Mouse (Mus musculus) spleen, postnatal 14 days (tissue): ENCODE results near the gene Nwd1.
"Not testable (repeated sequence)": the region's sequence is repeated elsewhere in the genome, so short reads cannot be mapped to it uniquely, and the experiment has no call there.

ENCODE experiments used
- DNase-seq, 2 experiments: peaks; one replicate each; pipeline ENCODE4 v3.0.0; 2021 to 2022; ENCODE audit warnings: low spot score in 2 of 2

Nwd1 gene

DNA sequence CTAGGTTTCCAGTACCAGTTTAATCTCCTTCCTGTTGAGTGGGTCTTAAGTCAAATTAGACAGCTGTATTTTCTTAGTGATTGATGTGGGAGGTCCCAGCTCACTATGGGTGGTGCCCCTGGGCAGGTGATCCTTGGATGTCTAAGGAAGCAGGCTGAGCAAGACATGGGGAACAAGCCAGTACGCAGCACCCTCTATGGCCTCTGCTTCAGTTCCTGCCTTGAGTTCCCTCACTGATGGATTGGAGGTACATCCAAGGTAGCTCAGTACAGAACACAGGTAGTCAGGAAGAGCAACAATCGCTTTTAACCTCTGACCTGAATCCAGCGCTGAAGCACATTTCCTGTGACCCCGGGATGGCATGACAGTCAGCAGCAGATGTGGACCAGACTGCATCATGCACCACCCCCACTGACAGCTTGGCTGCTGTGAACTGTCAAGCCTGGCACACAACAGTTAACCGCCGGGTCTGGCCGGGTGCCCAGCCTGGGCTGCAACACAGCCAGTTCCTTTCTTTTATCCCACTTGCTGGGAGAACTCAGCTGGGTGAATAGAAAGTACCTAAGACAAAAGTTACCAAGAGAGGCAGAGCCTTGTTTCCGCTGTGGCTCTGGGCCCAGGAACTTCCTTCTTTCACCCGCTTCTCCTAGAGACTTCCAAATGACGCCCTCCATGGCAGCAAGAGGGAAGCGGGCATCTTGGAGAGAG, at the start of gene Nwd1:
Gene Nwd1 (plus strand): TSS at position 652 of the 708 bp plus-strand sequence.
- DNase-seq = no peak

DNA sequence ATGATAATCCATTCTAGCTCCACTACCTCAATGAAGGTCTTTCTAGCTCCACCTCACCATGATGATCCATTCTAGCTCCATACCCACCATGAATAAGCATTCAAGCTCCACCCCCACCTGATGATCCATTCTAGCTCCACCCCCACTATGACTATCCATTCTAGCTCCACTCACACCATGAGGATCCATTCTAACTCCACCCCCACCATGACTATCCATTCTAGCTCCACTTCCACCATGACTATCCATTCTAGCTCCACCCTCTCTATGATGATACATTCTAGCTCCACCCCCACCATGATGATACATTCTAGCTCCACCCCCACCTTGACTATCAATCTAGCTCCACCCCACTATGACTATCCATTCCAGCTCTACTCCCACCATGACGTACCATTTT, 3.6 kb upstream of the Nwd1 start:
- DNase-seq = no peak

DNA sequence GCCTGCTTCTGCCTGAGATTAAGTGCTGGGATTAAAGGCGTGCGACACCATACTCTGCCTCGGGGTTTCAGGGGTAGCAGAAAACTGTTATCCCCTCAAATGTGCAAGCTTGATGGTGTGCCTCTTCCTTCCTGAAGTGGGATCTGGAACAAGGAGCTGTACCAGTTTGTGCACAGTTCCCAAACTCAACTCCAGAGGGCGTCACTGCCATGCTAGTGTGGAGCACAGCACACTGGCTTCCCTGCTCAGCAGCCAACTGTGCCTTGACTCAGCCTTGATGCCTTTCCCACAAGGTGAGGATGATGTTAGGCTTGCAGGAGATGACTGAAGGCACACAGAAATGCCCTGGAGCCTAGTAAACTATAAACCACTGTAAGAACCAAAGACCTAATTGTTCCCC, 1.9 kb upstream of the Nwd1 start:
- DNase-seq = no peak

DNA sequence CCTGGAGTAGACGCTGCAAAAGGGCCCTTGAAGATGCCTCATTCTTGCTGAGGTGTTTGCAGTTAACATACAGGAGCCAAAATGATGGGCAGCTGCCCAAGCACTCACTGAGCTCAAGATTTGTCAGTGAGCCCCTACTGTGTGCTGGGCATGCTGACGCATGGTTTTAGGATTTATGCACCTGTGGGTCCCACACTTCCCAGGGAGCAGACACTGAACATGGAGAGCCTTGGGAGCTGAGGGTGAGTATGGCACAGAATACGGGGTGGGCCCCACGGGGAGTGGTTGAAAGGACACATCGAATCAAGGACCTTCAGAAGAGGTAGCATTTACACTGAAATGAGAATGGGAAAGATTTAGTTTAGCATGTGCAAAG, 245 bp downstream of the Nwd1 start:
- no peak for DNase-seq

DNA sequence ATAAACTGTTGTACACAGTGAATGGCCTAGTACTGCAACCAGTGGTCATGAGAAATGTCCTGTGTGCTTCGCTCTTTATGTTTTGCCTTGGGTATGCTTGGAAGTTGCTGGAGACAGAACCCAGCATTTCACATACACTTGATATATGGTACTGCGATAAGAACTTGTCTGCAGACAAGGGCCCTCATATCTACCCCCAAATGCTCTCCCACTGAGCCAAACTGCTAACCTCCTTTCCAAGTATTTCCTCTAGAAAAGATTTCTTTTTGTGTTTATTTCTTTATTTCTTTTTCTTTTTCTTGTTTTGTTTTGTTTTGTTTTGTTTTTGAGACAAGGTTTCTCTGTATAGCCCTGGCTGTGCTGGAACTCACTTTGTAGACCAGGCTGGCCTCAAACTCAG, 4.2 kb downstream of the Nwd1 start:
- DNase-seq = no peak

DNA sequence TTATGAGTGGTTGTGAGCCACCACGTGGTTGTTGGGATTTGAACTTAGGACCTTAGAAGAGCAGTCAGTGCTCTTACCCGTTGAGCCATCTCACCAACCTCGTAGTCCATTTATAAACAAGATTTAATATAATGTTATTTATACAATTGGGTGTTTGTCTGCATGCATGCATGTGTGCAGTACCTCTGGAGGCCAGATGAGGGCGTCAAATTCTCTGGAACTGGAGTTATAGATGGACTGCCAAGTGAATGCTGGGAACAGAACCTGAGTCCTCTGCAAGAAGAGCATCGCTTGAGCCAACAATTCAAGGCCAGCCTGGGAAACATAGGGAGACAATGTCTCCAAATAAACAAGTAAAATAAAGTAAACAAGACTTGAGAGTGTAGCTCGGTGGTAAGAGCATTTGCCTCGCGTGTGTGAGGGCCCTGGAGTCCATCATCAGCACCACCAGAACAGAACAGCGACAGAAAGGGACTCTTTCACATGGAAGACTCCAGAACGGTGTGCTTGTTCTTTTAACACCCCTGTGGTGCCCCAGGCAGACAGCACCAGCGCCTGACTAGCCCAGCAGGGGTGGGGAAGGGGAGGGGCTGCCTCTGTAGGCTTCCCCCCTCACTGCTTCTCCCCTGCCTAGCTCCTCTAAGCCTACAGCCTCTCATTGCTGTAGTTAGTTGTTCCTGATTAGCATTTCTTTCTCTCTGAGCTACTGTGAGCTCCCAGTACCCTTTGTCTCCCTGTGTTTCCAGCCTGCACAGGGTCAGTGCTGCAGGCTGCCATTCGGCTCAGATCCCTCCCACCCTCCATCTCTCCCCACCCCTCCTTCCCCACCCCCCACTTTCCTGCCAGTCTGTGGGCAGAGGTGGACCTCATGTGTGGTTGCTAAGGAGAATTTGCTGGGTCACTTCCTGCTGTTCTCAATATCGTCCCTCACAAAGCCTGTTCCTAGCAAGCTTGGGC, 8.3 kb downstream of the Nwd1 start:
- no peak for DNase-seq

DNA sequence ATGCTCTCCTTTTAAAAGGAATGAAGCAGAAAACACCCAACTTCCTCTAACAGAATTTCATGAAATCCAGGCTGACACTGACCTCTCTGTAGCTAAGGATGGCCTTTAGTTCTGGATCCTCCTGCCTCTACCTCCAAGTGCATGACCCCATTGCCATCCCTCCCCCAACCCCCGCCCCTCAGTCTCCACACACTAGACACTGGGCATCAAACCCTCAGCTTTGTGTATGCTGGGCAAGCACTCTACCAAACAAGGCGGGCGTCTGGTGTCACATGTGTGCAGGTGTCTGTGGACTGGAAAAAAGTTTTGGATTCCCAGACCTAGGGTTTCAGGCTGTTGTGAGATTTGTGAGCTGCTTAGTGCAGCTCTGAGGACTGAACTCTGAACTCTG, 9.0 kb downstream of the Nwd1 start:
- no peak for DNase-seq

DNA sequence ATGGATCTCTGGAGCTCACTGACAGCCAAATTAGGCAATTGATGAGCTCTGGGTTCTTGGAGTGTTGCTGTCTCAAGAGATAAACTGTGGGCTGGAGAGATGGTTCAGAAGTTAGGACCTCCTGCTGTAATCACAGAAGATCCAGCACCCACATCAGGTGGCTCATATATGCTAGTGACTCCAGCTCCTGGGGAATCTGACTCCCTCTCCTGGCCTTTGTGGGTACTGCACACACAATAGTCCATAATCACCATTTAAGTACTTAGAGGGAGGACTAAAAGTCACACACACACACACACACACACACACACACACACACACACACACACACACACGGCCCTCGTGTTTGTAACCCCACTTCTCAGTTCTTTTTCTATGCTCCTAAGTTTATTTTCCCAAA, 13.5 kb downstream of the Nwd1 start:
- DNase-seq = no peak

DNA sequence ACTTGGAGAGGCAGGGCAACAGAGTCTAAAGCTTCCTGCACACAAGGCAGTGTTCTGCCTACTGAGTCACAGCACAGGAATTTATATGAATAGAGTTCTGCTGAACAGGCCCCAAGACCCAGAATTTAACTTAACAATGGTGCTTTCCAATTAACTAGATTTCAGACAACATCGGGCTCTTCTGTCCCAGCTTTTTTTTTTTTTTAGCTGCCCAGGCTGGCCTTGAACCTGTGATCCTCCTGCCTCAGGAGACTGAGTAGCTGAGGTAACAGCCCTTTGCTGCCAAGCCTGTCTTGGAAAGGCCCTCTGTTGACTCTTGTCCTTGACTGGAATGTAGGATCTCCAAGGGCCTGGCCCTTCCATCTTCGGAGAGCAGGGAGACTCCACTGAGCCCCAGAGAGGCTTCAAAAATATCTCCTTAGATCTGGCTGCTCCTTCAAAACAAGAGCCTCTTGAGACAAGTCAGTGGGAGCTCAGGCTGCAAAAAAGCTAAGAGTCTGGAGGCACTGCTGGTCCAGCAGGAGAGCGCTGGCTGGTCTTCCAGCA, 17.7 kb downstream of the Nwd1 start:
- DNase-seq = no peak

DNA sequence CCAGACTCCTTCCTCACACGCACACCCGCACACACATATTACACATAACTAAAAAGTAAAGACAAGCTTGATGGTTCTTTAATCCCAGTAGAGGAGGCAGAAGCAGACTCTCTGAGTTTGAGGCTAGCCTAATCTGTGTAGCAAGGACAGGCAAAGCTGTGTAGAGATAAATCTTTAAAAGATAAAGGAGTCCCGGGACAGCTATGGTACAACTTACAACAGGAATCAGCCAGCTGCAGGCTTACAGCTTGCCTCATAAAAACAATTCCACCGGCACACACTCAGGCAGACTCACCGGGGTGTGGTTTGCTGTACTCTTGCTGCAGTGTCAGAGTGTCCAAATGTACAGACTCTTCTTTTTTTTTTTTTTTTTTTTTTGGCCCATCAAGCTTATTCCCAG, 18.2 kb downstream of the Nwd1 start:
- no peak for DNase-seq

DNA sequence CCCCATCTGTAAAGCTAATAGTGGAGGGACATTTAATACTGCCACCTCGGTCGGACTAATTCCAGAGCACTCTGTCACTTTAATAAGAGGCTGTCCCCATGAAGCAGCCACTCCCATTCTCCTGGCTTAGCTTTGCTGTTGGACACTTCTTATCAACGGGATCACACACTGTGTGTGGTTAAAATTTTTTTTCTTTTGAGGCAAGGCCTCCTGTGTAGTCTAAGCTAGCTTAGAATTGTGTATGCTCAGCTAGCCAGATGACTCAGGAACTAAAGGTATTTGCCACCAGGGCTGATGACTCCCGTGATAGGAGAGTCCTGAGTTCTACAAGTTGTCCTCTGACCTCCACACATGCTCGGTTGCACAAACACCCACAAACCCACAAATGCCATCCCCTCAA, 18.9 kb downstream of the Nwd1 start:
- DNase-seq = no peak

DNA sequence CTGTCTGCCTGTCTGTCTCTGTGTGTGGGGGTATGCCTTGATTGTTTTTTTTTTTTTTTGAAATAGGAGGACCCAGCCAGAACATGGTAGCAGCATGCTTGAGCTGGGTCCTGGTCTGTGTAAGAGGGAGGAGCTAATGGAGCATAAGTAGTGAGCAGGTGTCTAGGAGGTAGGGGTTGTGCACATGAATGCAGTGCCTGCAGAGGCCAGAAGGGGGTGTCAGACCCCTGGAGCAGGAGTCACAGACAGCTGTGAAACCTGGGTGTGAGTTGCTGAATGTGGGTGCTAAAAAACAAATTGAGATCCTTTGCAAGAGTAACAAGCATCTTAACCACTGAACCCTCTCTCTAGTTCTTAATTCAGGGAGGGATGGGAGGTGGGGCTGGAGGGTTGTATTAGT, 22.4 kb downstream of the Nwd1 start:
- DNase-seq = no peak

DNA sequence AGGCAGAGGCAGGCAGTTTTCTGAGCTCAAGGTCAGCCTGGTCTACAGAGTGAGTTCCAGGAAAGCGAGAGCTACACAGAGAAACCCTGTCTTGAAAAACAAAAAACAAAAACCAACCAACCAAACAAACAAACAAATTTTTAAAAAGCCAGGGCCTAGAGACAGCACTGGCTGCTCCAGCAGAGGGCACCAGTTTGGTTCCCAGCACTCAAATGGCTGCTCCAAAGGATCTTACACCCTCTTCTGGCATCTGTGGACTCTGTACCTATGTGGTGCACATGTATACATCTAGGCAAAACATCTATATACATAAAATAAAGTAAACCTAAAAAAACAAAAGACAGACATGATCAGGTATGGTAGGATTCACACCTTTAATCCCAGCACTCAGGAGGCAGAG, 26.3 kb downstream of the Nwd1 start:
- DNase-seq = no peak

DNA sequence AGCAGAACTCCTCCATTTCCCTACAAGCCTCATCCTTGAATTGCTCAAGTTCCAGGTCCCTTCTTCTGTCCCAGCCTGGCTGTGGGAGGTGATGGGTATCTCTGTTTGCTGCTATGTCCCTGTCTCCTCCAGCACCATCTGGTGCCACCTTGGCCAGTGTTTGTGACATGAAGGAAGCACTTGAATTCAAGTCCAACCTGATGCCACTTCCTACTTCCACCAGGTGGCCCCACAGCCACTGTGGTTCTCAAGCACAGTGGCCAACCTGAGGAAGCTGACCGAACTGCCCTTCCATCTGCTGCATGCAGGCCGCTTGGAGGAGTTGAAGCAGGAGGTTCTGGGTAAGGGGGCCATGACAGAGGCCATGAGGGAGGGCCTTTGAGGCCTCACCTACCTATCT, 27.7 kb downstream of the Nwd1 start:
- no peak for DNase-seq

DNA sequence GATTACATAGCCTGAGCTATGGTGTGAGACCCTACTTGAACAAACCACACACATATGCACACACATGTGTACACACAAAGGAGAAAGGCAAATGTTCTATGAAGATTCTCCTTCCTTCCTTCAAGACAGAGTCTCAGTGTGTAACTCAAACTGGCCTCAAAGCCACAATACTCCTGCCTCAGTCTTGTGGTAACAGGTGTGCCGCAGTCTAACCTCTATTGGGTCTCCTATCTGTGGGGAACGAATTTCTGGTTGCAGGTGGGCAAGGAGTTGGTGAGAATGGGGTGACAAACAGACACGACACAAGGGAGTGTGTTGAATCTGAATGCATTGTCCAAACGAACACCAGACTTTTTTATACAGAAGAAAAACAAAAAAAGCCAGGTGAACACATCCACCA, 29.9 kb downstream of the Nwd1 start:
- DNase-seq = no peak

DNA sequence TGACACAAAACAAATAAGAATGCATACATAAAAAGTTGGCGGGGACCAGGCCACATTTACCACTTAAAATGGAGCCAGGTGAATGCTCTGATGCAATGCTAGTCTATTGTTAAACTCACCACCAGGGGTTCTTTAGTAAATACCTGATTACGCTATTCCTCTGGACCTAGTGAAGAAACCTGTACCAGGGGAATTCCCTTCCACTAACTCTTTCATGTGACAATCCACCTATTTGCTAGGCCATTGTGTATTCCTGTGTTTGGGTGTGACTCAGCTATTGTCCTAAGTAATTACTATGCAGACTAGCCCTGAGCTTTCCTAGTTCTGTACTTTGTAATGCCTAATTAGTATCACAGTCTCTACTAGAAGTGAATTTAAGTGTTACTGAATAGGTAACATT, 30.3 kb downstream of the Nwd1 start:
- DNase-seq = not testable (repeated sequence)

DNA sequence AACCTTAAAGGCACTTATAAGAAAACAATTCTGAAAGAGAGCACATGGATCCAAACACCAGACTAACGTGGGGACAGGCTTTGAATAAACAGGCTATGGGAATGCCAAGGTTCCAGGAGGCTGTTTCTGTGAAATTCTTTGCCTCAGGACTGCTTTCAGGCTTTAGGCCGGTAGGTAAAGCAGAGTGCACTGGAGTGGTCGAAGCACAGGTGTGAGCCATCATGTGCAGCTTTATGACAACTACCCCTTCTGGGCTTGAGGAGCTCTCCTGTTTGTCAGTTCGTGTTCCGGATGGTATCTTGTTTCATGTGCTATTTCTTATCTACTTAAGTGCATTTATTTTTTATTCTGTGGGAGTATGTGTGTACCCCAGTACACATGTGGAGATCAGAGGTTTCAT, 30.8 kb downstream of the Nwd1 start:
- DNase-seq = no peak

DNA sequence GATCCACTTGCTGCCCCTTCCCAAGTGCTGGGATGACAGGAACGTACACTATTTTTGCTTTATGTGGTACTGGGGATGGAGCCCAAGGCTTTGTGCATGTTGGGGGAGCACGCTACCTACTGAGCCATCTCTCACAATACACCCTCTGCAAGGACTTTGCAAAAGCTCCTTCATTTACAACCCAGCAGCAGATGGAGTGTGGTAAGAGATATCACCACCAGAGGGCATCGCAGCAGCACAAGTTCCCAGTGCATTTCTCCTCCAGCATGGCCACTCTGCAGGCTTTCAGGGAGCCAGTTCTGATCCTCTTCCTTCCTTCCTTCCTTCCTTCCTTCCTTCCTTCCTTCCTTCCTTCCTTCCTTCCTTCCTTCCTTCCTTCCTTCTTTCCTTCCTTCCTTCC, 33.6 kb downstream of the Nwd1 start:
- DNase-seq = peak in 1 of 2 experiments; percentile 12

DNA sequence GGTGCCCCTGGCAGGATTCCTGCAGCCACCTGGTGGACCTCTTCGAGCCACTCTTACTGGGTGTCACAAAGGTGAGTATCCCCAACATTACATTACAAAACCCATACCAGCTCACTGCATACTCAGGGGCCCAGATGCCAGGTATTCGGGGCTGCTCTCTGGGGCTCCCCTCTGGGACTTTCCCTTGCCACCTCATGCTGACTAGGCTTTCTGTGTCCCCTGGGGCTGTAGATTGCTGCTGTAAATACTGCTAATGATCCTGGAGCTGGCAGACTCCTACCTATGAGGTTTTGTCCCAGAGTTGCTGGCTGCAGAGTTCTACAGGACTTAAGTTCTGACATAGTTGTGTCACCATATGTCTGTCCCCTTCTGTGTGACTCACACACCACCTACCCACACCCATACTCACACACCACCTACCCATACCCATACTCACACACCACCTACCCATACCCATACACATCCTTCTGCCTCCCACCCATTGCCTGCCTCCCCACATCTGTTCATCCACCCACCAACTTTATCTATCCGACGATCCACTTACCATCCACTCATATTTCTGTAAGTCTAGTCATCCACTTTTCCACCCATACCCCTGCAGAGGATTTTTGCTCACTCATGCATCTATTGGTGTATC, 35.7 kb downstream of the Nwd1 start:
- DNase-seq = no peak

DNA sequence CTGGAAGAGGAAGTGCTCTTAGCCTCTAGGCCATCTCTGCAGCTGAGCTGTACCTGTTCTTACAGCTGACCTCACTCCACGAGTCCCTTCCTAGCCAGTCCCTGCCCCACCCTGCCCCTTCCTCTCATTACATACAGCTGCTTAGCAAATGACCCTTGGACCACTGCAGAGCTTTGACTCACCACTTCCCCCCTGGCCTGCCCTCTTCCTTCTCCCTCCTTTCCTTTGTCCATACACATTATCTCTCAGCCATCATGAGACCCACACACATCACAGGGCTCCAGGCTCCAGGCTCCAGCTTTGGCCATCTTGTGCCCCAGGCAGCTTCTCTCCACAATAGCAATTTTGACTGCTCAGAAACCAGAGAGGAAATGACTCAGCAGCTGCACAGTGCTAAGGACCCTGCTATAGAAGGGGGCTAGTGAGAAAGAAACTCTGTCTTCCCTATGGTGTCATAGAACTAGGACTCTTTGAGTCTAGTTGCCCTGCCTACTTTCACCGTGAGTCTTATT, 36.6 kb downstream of the Nwd1 start:
- DNase-seq = no peak

DNA sequence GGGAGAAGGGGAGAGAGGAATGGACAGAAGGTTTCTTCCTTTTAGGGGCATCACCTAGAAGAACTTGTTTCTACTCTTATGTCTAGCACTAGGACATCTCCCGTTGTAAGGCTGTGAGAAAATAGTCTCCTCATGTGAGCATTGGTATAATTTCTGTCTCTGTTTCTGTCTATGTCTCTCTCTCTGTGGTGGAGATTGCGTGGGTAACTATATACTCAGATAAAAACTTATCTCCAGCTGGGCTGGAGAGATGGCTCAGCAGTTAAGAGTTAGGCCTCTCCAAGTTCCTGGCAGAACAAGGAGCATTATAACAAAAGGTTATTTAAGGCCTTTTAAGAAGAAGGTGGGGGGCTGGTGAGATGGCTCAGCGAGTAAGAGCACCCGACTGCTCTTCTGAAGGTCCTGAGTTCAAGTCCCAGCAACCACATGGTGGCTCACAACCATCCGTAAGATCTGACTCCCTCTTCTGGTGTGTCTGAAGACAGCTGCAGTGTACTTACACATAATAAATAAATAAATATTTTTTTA, 37.1 kb downstream of the Nwd1 start:
- not testable (repeated sequence) for DNase-seq

DNA sequence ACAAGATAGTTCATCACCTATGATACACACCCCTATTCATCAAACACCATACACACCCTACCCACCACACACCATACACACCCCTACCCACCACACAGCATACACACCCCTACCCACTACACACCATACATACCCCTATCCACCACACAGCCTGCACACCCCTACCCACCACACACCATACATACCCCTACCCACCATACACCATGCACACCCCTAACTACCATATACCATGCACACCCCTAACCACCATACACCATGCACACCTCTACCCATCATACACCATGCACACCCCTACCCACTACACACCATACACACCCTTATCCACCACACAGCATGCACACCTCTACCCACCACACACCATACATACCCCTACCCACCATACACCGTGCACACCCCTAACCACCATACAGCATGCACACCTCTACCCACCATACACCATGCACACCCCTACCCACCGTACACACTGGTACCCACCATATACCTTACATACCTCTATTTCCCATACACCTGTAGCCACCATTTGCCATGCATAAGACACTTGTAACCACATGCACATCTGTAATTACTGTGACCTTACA, 51.9 kb downstream of the Nwd1 start:
- DNase-seq = no peak
